Mouse (Mus musculus): ENCODE data around the gene Bnc2.

Bnc2 gene

GRCm38 (mm10) chr4:84675171-84675973 is at the start of gene Bnc2:
TSS of gene Bnc2 (minus strand) at chr4:84675275.
- DNase-seq, result peak; percentile 54 to 66

- no peak for DNase-seq
Measured at GRCm38 (mm10) chr4:84707961-84708360, 32.9 kb upstream of the Bnc2 start.

- DNase-seq, result no peak
Measured at GRCm38 (mm10) chr4:84685521-84686366, 10.7 kb upstream of the Bnc2 start.

- no peak for DNase-seq
Measured at GRCm38 (mm10) chr4:84685009-84685408, 9.9 kb upstream of the Bnc2 start.

GRCm38 (mm10) chr4:84675974-84676315 is 870 bp upstream of the Bnc2 start:
- DNase-seq, result no peak

GRCm38 (mm10) chr4:84674318-84675170 is 531 bp downstream of the Bnc2 start:
- DNase-seq, result peak; percentile 44 to 76

- DNase-seq, result no peak
Measured at GRCm38 (mm10) chr4:84673681-84674307, 1.3 kb downstream of the Bnc2 start.

GRCm38 (mm10) chr4:84672181-84672791 is 2.8 kb downstream of the Bnc2 start:
- no peak for DNase-seq

- no peak for DNase-seq
Measured at GRCm38 (mm10) chr4:84670996-84671395, 4.1 kb downstream of the Bnc2 start.

- DNase-seq, result no peak
Measured at GRCm38 (mm10) chr4:84669650-84670049, 5.4 kb downstream of the Bnc2 start.

GRCm38 (mm10) chr4:84668949-84669605 is 6.0 kb downstream of the Bnc2 start:
- DNase-seq, result no peak

GRCm38 (mm10) chr4:84668226-84668625 is 6.8 kb downstream of the Bnc2 start:
- no peak for DNase-seq

- no peak for DNase-seq
Measured at GRCm38 (mm10) chr4:84662228-84663065, 12.6 kb downstream of the Bnc2 start.

GRCm38 (mm10) chr4:84661341-84661740 is 13.7 kb downstream of the Bnc2 start:
- DNase-seq, result no peak

GRCm38 (mm10) chr4:84651786-84652185 is 23.3 kb downstream of the Bnc2 start:
- no peak for DNase-seq

- DNase-seq, result no peak
Measured at GRCm38 (mm10) chr4:84646576-84646975, 28.5 kb downstream of the Bnc2 start.

GRCm38 (mm10) chr4:84639166-84639565 is 35.9 kb downstream of the Bnc2 start:
- DNase-seq, result no peak

- peak; percentile 51 to 79 for DNase-seq
Measured at GRCm38 (mm10) chr4:84637641-84638040, 37.4 kb downstream of the Bnc2 start.

- DNase-seq, result no peak
Measured at GRCm38 (mm10) chr4:84634751-84635150, 40.3 kb downstream of the Bnc2 start.

- DNase-seq, result peak in 1 of 2 experiments; percentile 36
Measured at GRCm38 (mm10) chr4:84633991-84634390, 41.1 kb downstream of the Bnc2 start.

Data from lung, postnatal 4 days (tissue).